Mouse (Mus musculus) megakaryocyte-erythroid progenitor cell, adult 5-6 weeks (primary cell): Measurements from ENCODE around the gene Dctn5. TPM values are rescaled to one million over a fixed set of nuclear protein-coding genes. Genes with fewer than 3 reads are reported as not detected.

Experiments
- ATAC-seq: replicated peaks from 2 replicates; pipeline ENCODE4 v1.8.0; 2016; ENCODE audit warnings: mild to moderate bottlenecking, inconsistent platforms; ENCODE audit not compliant: severe bottlenecking, poor library complexity, low FRiP score, low TSS enrichment
- total RNA-seq, 2 experiments: library from RNA; stranded (forward) in 1 of 2; stranded (reverse) in 1 of 2; fragments of 200-1000, 215-1000 nt in 1 of 2; fragments of >200 nt in 1 of 2; fragmentation: Nextera tagmentation in 1 of 2; gene quantifications; 2 replicates each; pipeline ENCODE4 v1.2.3; 2014 to 2017

Gene Dctn5
- 58.6 and 63.0 TPM in 2 replicates for total RNA-seq (2014; fragmentation: Nextera tagmentation)
- 60.1 and 69.3 TPM in 2 replicates for total RNA-seq (2017)

GRCm38 (mm10) chr7:122132497-122133337 lies at the start of gene Dctn5, which contains the start of gene Palb2:
Gene Dctn5, plus strand, starts transcription at chr7:122133041.
Gene Palb2, minus strand, starts transcription at chr7:122132985.
- peak; percentile 95 for ATAC-seq

GRCm38 (mm10) chr7:122087195-122087982 lies 45.5 kb upstream of the Dctn5 start:
- ATAC-seq = no peak

- ATAC-seq = peak; percentile 55; the same call in 1 of the 2 replicates
Observed at GRCm38 (mm10) chr7:122094564-122095330, 38.1 kb upstream of the Dctn5 start.

GRCm38 (mm10) chr7:122098009-122098408 lies 34.8 kb upstream of the Dctn5 start:
- no peak for ATAC-seq

- peak; percentile 74 for ATAC-seq
Observed at GRCm38 (mm10) chr7:122099222-122099621, 33.6 kb upstream of the Dctn5 start.

- ATAC-seq = 0 out of 2 replicates have a peak, but pooled peaks have one; percentile 1
Observed at GRCm38 (mm10) chr7:122101014-122101746, 31.7 kb upstream of the Dctn5 start.

- ATAC-seq = peak; percentile 97
Observed at GRCm38 (mm10) chr7:122101747-122102244, 31.0 kb upstream of the Dctn5 start, which contains the start of gene Ndufab1. Gene Ndufab1, minus strand, starts transcription at chr7:122101886.

- no peak for ATAC-seq
Observed at GRCm38 (mm10) chr7:122108206-122108605, 24.6 kb upstream of the Dctn5 start.

GRCm38 (mm10) chr7:122123518-122123917 lies 9.3 kb upstream of the Dctn5 start:
- no peak for ATAC-seq

GRCm38 (mm10) chr7:122125636-122126035 lies 7.2 kb upstream of the Dctn5 start:
- ATAC-seq = peak; percentile 57; the same call in 1 of the 2 replicates

GRCm38 (mm10) chr7:122126946-122127345 lies 5.9 kb upstream of the Dctn5 start:
- no peak for ATAC-seq

GRCm38 (mm10) chr7:122131834-122132233 lies 1.0 kb upstream of the Dctn5 start:
- no peak for ATAC-seq

- ATAC-seq = no peak
Observed at GRCm38 (mm10) chr7:122133338-122133625, 441 bp downstream of the Dctn5 start.

GRCm38 (mm10) chr7:122135070-122135469 lies 2.2 kb downstream of the Dctn5 start:
- ATAC-seq = no peak

GRCm38 (mm10) chr7:122137071-122137470 lies 4.2 kb downstream of the Dctn5 start:
- no peak for ATAC-seq

- ATAC-seq = no peak
Observed at GRCm38 (mm10) chr7:122138190-122138589, 5.3 kb downstream of the Dctn5 start.

- no peak for ATAC-seq
Observed at GRCm38 (mm10) chr7:122140991-122141390, 8.2 kb downstream of the Dctn5 start.

GRCm38 (mm10) chr7:122152473-122152872 lies 19.6 kb downstream of the Dctn5 start:
- no peak for ATAC-seq

- peak; percentile 9 for ATAC-seq
Observed at GRCm38 (mm10) chr7:122158488-122158887, 25.6 kb downstream of the Dctn5 start.
